In genomic region chr8:120486477-120487376, GRCm38 (mm10) we compare ENCODE assay signal across 8 mouse cellular contexts.
DNase-seq lines count a peak whose midpoint lies in the region; ATAC-seq and TF ChIP-seq lines count a peak whose summit lies in the region.

No protein-coding gene starts in this region.

- no peaks in the 10 kb centered on the region for H3K9me3 ChIP-seq in ES-E14 (ENCODE audit: control insufficient read depth, insufficient read depth, low read depth, low read length)

- peak overlapping the region; percentile 70 for H3K9ac ChIP-seq in ES-E14 (ENCODE audit: insufficient read depth, low read depth, low read length, poor library complexity, severe bottlenecking)

- H3K36me3 ChIP-seq in ES-E14 (ENCODE audit: control insufficient read depth, insufficient read depth, low read length, poor library complexity, severe bottlenecking): no peaks in the 10 kb centered on the region

- DNase-seq in ES-E14 (ENCODE audit: low read depth, low spot score): no peak
- DNase-seq in brain, adult 2 months (ENCODE audit: low read depth, low spot score): peak; percentile 84
- peak; percentile 55 for DNase-seq in heart, postnatal 4 days
- peak; percentile 66 to 73 for DNase-seq in layer of hippocampus, postnatal 10 days (ENCODE audit: low spot score in 2 of 2)
- peak; percentile 56 for DNase-seq in lung, postnatal 14 days
- DNase-seq in retina, postnatal 1 day: peak; percentile 86
- no peak for DNase-seq in ovary, postnatal 10 days (ENCODE audit: low spot score)

- H3K4me1 ChIP-seq in ES-E14 (ENCODE audit: control insufficient read depth in 2 of 2, insufficient read depth in 2 of 2, low read length in 2 of 2, poor library complexity in 1 of 2): peaks cover 9 to 24% of the 10 kb centered on the region in 2 experiments; a peak in 3 of 4 replicates

- H3K27ac ChIP-seq in ES-E14 (ENCODE audit: insufficient read depth, low read depth, low read length, poor library complexity, severe bottlenecking): no peak overlapping the region

- in situ Hi-C loops in ES-E14 (cut with MboI; ENCODE audit: low sequenced_read_pairs in 2 of 2, unreplicated experiment in 2 of 2): no loop called here

- ATAC-seq in erythroblast, adult 5-6 weeks (replicated peaks; ENCODE audit: low FRiP score, poor library complexity, severe bottlenecking): peak; percentile 27

- peak overlapping the region; percentile 65 to 74 for H3K4me3 ChIP-seq in ES-E14 (ENCODE audit: insufficient read depth in 1 of 2, low read depth in 1 of 2, low read length in 2 of 2, poor library complexity in 1 of 2, severe bottlenecking in 1 of 2)

TF ChIP-seq in ES-E14, 5 proteins besides CTCF, POLR2A, EP300 and RAD21:
- TF ChIP-seq HCFC1 (IDR thresholded peaks at IDR 0.05; ENCODE audit: borderline replicate concordance, insufficient read depth, low read length) (no peak), ZC3H11A (IDR thresholded peaks at IDR 0.05; ENCODE audit: borderline replicate concordance, low read depth, low read length) (no peak), CHD2 (IDR thresholded peaks at IDR 0.05; ENCODE audit: low read depth, low read length) (no peak), MAFK (IDR thresholded peaks at IDR 0.05; ENCODE audit: insufficient read depth, low read depth, low read length) (no peak), ZNF384 (IDR thresholded peaks at IDR 0.05; ENCODE audit: low read depth, low read length) (no peak)

Comparison
In these comparisons a context has a peak if more than half of its experiments do, and no peak if none do; other contexts are left out.
1. DNase-seq: peak in brain, adult 2 months (single experiment), heart, postnatal 4 days (single experiment), layer of hippocampus, postnatal 10 days (2 of 2), lung, postnatal 14 days (single experiment) and retina, postnatal 1 day (single experiment); none in ES-E14 (single experiment) and ovary, postnatal 10 days (single experiment).